Mouse (Mus musculus) heart, adult 8-10 months (tissue): ENCODE results near the gene Polrmt. TPM values are rescaled to one million over a fixed set of nuclear protein-coding genes. Genes with fewer than 3 reads are reported as not detected.
"Not testable (repeated sequence)": the region's sequence is repeated elsewhere in the genome, so short reads cannot be mapped to it uniquely, and the experiment has no call there.

ENCODE experiments used
- DNase-seq: peaks from one replicate; pipeline ENCODE4 v3.0.0; 2022; ENCODE audit warnings: low spot score
- total RNA-seq, 4 experiments: library from RNA; stranded (reverse); gene quantifications; 2 replicates each; pipeline ENCODE4 v1.2.4; 2022

Polrmt gene
- total RNA-seq, 4 experiments from 2014 or later = 41.1 to 54.7 (median 47.0) TPM

DNA sequence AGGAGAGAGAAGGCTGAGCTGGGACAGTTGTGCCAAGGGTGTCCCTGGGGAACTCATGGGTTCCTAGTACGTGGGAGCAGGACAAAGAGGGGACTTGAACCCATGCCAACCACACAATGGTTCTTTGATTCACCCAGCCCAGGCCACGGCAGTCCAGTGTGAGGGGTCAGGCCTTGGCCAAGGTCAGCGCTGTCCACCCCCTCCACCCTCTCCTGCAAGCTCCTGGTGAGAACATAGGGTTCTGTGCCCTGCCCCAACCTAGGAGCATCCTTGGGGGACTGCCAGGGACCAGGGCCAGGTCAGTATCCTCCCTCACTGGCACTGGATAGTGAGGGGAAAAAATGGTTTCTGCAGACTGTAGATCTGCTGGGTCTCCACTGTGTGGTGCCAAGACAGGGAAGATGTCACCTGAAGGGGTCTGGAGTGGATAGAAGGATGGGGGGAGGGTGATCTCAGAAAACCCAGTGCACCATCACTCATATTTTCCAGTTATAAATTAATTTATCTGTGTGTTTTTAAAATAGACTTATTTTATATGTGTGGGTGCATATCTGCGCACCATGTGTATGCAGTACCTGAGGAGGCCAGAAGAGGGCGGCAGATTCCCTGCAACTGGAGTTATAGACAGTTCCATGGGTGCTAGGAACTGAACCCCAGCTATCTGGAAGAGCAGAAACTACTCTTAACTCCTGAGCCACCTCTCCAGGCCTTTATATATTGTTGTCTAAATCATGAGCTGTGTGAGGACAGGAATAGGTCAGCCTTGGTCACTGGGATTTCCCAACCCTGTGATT, 28.3 kb upstream of the Polrmt start:
- DNase-seq = no peak

DNA sequence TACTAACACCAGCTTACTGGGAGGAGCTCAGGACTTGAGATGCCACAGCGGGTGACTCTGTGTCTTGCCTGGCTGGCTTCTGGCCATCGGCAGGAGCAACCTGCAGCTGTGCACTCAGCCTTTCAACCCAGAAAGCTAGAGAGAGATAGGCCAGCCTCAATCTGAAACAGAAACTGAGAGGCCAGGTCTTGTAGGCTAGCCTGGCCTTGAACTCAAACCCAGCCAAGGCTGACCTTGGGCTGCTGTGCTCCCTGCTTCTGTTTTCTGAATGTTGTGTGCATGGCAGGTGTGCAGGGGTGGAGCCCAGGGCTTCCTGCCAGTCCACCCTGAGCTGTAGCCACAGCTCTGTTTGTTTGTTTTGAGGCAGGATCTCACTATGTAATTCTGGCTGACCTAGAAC, 26.8 kb upstream of the Polrmt start:
- no peak for DNase-seq

DNA sequence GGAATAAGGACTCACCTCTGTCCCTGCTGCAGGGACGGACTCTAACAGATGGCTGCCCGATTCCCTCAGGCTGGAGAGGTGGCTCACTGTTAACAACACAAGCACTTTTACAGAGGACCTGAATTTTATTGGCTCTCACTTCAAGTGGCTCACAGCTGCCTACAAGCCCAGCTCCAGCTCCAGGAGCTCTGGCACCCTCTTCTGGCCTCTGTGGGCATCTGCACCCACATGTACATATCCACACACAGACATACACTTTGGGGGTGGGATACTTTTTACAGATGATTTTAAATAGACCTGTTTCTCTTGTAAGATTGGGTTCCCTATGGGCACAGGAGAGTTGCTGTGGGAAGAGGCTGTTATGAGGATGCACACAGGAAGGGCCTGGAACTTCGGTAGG, 25.9 kb upstream of the Polrmt start:
- no peak for DNase-seq

DNA sequence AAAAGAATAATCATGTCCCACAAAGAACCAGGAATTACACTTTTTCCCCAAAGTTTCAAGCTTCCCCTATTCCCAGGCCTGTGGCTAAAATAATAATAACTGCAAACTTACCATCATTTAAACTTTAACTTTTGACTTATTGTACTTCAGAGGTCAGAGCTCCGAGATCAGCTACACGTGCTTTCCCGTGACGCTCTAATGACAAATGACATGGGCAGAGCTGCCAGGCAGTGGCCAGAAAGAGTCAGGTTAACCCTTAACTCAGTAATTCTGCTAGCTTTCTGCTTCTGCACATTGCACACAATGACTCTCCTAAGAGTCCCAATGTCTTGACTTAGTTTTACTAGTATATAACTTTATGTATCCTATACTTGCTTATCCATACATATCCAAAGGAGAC, 22.9 kb upstream of the Polrmt start:
- DNase-seq = no peak

DNA sequence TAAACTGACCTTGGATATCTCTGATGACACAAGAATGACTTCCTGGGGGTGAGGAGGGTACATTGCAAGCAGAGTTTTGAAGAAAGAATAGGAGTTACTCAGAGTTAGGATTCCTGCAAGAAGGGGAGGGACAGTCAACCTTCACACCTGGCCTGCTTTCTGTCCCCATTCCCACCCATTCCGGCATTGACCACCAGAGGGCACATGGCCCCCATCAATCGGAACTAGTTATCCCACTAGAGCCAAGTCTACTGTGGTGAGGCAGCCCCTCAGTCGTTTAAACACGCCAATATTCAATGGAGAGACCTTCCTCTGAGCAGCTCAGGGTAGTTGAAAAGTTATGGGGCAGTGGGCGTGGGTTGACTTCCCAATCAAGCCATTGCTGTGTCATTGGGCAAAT, 22.0 kb upstream of the Polrmt start:
- DNase-seq = peak; percentile 72

DNA sequence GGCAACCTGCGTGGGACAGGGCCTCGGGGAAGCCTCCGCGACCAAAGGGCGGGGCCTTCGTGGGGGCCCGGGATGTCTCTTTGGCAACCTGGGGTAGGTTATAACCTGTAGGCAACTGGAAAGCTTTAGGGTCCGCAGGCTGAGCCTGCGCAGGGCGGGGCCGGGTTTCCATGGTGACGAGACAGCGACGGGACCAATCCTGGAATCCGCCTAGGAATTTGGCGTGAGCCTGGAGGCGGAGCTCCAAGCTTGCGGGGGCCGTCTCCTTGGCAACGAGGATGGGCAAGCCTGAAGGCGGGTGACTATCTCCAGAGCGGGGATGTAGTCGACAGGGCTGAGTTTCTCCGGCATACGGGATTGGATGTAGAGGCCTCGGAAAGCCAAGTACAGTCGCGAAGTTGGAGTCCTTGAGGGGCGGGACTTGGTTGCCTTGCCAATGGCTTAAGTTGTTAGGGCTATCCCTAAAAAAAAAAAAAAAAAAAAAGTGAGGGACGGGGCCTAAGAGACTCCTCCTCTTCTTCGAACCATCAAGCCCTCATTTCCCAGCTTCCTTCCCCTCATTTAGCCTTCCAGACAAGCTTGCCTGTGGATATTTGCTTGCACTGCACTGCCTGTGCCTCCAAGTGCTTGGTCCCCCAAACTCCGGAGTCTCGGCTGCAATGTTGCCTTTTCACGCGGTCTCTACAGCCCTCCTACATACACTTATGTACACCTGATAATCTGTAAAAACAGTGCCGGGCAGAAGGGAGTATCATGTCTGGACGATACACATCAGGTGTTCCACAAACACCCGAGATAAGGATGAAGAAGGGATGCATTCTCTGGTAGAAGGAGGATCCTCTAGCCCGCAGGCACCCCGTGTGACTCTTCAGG, 21.2 kb upstream of the Polrmt start:
- DNase-seq = peak; percentile 85

DNA sequence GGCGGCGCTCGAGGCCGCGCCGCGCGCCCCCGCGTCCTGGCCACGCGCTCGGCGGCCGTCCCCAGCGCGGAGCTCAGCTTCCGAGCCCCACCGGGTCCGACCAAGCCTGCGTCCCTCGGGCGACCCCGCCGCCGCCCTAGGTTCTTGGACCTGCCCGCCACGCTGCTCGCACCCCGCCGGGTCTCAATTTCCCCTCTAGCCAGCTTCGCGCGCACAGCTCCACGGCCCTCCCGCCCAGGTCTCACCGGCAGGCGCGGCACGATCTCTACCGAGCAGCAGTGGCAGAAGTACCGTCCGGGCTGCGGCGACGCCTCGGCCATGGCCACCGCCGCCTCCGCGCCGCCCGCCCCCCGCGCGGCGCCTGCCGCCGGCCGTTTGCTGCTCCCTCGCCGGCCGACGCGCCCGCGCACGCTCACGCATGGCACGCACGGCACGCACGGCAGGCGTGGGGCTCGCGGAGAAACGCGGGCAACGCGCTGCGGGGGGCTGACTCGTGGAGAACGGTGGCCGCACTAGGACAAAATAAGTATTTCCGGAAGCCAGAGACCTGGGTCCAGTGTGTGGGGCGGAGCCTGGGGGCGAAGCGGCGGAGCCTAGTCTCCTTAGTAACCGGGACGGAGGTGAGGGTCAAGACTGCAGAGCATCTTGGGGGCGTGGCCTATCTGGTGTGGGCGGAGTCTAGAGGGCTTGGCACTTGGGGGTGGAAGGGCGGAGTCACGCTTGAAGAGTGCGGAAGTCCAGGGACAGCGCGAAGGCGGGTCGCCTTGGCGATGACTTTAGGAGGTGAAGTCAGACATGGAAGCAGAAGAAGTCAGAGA, 20.3 kb upstream of the Polrmt start, which contains the start of gene Rnf126:
Gene Rnf126 (minus strand): TSS at position 445 of the 818 bp plus-strand sequence.
- DNase-seq = peak; percentile 99

DNA sequence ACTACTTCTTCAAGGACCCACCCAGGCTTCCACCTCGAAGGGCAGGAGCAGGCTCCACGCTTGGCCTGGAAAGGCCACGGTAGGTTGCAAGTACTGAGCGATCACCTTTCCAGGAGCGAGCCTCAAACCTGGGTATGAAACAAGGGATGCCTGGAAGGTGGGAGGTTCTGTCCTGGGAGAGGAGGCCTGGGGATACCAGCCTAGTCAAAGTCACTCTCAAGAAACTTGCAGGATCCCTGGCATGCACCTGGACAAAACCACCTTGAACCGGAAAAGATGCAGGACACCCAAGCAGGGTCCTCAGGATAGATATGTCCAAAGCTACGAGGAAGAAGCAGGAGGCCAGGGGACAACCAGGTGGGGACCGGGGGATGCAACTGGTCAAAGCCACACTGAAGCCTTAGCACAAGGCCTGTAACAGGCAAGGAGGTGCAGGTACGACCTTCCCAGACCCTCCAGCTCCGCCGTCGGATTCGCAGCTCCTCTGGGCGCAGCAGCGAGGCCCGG, 19.7 kb upstream of the Polrmt start:
- no peak for DNase-seq

DNA sequence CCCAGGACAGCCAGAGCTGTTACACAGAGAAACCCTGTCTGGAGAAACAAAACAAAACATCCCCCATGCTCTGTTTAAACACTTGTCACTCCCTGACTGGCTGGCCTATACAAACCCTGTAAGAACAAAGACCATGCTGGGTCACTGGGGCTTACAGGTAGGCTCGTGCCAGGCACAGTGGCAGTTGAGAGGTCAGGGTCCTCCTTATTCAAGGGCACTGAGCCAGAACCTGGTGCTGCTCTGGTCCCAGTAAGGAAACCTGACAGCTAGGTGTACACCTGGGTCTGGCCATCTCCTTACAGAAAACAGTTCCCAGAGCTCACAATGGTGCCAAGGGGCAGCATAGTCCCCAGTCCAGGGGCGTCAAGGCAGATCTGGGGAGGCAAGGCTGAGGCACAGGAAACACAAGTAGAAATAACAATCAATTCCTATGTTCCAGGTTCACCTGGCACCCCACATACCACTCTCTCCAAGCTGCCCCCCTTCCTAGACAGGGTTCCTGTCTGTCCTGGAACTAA, 18.9 kb upstream of the Polrmt start:
- no peak for DNase-seq

DNA sequence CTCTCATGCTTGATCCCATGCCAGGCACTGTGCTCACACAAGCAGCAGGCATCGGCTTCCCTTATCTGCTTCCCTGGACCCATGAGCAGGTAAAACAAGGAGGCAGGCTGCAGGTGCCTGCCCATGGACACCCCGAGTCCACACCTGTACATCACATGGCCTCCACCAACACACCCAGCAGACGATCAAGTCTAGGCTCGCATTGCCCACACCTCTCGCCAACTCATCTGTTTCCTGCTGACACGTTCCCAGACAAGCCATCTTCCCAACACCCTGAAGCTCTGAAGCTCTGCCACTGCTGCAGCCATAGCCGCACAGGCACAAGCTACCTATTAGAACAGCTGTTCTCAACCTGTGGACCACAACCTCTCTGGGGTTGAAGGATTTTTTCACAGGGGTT, 17.9 kb upstream of the Polrmt start:
- DNase-seq = no peak

DNA sequence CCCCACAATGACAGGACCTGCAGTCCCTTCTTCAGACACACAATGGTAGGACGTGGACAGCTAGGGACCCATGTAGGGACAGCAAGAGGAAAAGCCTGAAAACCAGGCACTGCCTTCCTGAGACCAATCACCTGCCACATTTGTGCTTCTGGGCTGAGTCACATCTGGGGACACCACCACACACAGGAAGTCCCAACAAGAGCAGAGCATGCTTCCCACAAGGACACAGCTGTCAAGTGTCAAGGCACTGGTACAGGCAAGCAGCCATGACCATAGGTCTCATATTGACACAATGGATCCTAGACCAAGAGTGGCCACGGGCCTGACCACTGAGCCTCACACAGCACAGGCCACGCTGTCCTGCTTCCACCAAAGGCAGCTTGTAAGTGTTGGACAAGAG, 16.5 kb upstream of the Polrmt start:
- no peak for DNase-seq

DNA sequence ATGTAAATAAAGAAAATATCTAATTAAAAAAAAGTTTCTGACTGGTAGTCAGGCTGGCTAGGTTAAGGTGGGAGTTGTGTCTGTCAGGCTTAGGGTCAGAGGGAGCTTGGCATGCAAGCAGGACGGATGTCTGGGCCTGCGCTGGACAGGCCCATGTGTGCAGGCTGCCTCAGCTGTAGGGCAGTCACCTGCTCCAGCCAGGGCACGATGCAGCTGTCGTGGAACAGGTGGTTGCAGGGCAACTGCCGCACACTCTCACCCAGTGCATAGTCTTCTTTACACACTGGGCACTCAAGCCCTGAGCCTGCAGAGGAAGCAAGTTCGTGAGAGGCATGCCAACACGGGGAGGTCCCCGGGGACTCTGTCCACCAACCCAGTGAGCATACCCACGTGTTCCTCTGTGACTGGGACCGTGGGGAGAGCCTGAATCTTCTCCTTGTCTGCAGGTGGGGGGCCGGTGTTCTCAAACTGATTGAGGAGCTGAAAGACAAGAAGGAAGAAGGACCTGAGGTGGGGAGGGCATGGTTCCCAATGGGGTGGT, 14.3 kb upstream of the Polrmt start:
- DNase-seq = no peak

DNA sequence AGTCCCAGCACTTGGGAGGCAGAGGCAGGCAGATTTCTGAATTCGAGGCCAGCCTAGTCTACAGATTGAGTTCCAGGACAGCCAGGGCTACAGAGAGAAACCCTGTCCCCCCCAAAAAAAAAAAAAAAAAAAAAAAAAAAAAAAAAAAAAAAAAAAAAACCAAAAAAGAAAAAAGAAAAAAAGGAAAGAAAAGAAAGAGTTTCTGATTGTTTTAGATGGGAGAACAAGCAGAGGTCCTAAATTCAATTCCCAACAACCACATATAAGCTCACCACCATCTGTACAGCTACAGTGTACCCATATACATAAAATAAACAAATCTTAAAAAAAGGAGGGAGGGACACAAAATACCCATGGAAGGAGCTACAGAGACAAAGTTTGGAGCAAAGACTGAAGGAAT, 13.3 kb upstream of the Polrmt start:
- DNase-seq = not testable (repeated sequence)

DNA sequence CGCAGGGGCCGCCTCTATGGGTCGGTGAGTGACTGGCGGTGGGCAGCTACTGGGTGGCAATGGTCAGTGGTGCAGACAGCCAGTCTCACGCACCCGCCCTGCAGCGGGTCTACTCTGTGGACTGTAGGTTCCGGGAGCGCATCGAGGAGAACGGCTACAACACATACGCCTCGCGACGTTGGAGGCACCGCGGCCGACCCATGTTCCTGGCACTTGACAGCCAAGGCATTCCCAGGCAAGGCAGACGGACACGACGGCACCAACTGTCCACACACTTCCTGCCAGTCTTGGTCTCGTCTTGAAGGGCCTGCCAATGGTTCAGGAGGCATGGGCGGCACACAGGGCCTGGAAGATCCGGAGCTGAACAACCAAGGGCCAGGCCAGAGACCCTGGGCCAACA, 10.3 kb upstream of the Polrmt start:
- DNase-seq = no peak

DNA sequence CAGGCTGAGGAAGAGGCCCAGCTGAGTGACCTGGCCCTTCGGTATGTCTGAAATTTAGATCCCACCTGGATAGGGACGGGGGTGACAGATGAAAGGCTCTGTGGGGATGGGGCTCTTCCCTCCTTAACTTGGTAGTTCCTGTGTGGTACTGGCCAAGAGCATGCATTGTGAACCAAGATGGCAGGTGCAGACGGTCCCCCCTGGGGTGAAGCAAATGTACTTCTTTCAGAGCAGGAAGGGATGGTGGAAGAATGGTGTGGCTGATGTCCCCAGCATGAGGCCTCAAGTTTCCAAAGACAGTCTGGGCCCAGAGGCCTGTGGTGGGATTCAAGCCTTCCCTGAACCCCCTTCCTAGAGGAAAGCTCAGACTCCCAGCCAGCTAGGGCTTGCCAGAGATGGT, 9.5 kb upstream of the Polrmt start:
- DNase-seq = no peak

DNA sequence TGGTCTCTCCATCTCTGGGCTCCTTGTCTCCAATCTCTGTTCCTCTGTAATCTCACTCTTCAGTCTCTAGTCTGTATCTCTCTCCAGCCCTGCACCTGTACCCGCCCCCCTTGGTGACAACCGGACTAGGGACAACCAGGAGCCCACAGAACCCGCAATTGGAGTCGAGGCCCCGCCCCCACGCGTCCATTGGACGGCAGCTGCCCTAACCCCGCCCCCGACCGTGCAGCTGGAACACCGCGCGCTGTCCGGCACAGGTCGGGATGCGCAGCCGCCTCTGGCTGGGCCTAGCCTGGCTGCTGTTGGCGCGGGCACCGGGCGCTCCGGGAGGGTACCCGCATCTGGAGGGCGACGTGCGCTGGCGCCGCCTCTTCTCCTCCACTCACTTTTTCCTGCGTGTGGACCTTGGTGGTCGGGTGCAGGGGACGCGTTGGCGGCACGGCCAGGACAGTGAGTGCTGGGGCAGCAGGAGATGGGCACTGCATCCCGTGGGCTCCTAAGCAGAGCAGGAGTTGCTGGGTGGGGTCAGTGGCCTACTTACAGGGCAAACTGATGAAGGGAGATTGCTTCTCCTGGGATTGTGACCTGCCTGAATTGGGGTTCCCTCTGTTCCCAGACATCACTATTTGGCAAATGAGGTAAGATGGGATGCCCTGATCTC, 8.6 kb upstream of the Polrmt start, which contains the start of gene Fgf22:
Gene Fgf22 (plus strand): TSS at position 221 of the 661 bp plus-strand sequence.
- DNase-seq = peak; percentile 30

DNA sequence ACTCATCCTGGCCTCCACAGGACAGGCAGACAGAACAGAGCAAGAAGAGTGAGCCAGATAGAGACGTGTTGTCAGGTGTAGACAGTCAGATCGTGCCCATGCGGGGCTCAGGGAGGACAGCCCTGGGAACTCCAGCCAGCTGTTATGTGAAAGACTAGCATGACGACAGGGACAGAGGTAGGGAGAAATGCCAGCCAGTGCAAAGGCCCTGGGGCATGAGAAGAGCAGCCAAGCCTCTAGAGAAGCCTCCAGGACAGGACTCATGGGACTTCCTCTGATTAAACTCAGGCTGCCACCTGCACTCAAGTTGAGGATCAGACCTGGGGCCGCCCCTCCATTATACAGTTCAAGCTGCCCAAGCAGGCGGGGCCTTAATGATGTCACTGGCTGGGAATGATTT, 2.1 kb upstream of the Polrmt start:
- no peak for DNase-seq

DNA sequence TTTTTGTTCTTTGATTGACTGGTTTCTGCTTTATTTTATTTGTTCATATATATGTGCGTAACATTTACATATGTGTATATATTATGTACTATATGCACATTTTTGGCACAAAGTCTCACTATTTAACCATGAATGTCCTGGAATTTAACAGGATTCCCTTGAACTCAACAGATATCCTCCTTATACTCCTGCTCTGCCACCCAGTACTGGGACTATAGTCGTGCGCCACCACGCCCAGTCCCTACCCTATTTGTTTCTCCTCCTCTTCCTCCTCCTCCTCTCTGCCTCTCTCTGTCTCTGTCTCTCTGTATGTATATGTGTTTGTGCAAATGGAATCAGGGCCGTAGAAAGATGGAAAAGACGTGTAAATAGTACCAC, 382 bp upstream of the Polrmt start:
- no peak for DNase-seq

DNA sequence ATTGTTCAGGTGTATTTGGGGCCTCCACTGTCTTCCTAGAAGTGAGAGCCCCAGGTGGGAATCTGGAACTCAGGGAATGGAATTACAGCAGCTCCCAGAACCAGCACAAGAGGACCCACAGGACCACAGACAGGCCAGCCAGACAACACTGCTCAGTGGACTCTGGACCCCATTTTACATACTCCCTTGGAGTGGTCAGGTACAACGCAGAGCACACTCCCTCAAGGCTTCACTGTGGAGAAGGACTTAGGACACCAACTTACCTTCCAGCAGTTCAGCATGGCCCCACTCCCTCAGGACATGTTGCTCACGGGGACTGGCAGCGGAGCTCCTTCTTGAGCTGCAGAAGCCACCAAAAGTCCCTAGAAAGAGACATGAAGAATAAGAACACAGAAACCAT, 970 bp downstream of the Polrmt start:
- no peak for DNase-seq

DNA sequence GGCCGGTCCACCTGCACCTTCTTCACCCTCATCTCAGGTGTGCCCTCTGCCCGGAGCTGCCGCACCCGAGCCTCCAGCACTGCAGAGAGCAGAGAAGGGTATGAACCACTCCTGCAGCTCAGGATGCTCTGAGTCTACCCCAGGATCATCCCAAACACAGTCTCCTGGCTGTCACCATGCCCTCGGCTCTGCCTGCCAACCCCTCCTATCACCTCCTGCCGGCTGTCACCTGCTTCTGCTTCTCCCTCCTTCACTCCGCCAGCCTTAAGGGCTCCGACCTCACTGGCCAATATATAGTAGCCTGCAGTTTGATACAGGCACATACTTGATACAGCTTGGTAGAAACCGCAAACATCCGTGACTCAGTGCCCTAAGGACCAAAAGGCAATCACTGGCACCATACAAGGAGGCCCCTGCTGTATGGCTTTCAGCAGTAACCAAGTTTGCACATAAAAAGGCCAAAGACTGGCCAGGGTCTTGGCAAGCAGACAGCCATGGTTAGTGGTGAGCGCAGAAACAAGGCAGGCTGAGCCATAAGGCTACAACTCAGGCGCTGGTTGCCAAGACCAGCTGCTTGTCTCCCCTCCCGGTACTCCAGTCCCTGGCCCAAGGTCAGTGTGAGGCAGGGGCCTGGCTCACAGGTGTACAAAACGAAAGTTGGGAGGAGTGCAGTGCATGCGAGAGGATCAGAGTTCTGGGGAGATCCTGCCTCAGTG, 2.6 kb downstream of the Polrmt start:
- no peak for DNase-seq
